Mouse (Mus musculus) brown adipose tissue, adult 24 weeks (tissue): ENCODE data around the gene Frzb. TPM values are rescaled to one million over a fixed set of nuclear protein-coding genes. Genes with fewer than 3 reads are reported as not detected.
"Not testable (repeated sequence)": the region's sequence is repeated elsewhere in the genome, so short reads cannot be mapped to it uniquely, and the experiment has no call there.

ENCODE experiments used
- H3K27ac ChIP-seq: fragments of 200-500 bp; replicated peaks from 2 replicates; pipeline ENCODE4 v1.5.1; 2012; ENCODE audit warnings: low read depth, mild to moderate bottlenecking, low read length
- H3K4me1 ChIP-seq: fragments of 200-500 bp; 2 replicates; pipeline ENCODE4 v1.6.1; 2012; ENCODE audit warnings: low read length, mixed read lengths; ENCODE audit not compliant: control insufficient read depth, insufficient read depth, insufficient read length
- H3K4me3 ChIP-seq: fragments of 200-500 bp; 2 replicates; pipeline ENCODE4 v1.5.1; 2012; ENCODE audit warnings: low read depth, mild to moderate bottlenecking, low read length, moderate library complexity; ENCODE audit not compliant: insufficient read depth
- polyA plus RNA-seq: library from polyadenylated mRNA; stranded (reverse); fragments of >200 nt; gene quantifications from 2 replicates; pipeline ENCODE4 v1.2.4, GENCODE M21; 2012; ENCODE audit not compliant: missing spikeins, insufficient read depth, insufficient read length

Gene Frzb
- not detected in 2 replicates for polyA plus RNA-seq

DNA sequence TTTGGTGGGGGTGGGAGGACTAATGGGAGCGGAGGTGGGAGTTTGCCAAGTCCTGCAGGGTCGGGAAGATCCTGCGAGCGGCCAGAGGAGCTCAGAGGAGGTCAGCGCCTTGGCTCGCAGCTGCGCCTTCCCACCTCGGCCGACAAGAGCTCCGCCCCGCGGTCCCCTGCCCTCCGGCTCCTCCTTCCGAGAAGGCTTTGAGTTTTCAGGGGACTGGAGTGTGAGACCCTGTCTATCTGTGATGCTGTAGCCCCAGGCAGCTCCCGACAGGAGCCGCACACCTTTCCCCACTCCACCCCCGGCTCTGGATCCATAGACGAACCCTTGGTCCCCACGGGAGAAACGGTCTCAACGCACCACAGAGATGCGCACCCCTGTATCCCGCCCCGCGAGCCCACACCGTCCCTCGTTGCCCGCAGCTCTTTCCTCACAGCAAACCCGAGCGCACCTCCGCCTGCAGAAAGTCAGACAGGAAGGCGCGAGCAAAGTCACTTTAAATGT, at the start of gene Frzb:
Gene Frzb, minus strand, starts transcription at position 335 of the 501 bp plus-strand sequence.
- Histone ChIP-seq H3K27ac (no peak within 1 kb of the TSS), H3K4me1 (peaks cover 3% of the 10 kb centered on the region; the same call in 1 of the 2 replicates), H3K4me3 (peak within 1 kb of the TSS; percentile 49)

DNA sequence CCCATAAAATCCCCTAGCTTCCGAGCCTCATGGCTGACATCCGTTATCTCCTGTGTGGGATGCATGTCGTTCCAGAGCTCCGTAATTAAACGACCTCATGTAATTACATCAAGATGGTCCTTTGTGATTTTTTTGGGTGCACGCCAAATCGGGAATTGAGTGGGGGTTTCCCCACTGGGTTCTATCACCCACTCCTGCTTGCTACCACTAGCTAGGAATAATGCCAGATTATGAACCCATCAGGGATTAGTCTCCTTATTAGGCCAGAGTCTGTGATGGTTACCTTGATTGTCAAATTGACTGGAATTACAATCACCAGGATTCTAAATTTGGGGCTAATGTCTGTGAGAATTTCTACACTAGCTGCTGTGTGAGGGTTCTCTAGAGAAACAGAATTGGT, 47.9 kb upstream of the Frzb start:
- H3K4me3 ChIP-seq, H3K27ac ChIP-seq: not testable (repeated sequence)

DNA sequence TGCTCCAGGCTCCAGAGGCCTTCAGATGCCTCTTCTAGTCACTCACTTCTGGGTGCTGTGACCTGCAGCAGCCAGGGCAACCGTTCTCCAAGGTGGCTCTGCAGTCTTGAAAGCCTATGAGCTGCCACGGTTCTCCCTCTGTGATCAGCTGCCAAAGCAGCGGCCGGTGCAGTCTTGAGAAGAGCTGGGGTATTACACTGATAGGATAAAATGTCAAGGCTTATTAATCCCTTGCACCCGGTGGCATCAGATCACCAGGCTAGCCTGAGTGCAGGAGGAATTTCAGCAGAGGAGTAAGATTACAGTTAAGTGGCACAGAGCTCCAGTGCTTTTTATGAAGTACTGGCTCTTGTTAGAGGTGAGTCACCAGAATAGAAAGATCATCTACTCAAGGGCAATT, 39.4 kb upstream of the Frzb start:
- Histone ChIP-seq H3K4me1 (no peaks in the 10 kb centered on the region), H3K4me3 (no peak overlapping the region), H3K27ac (no peak overlapping the region)

More for the DNA sequence above, 47.9 kb upstream of the Frzb start:
- H3K4me1 ChIP-seq: not testable (repeated sequence)

DNA sequence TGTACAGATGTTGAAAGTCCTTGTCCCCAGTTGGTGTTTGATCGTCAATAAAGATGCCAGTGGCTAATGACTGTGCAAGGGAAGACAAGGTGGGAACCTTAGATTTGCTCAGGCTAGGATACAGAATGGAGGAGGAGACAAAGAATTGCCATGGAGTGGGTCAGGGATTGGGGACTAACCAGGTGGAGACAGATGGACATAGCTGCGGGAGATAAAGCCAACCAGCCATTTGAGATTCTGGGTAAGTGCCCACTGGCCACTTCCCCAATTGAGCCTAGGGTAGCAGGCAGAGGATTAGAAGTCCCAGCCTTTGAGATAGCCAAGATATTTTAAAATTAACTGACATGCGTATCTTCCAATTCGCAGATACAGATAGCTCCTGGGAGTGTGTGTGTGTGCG, 37.5 kb upstream of the Frzb start:
- Histone ChIP-seq H3K4me1 (no peaks in the 10 kb centered on the region), H3K27ac (no peak overlapping the region), H3K4me3 (no peak overlapping the region)

DNA sequence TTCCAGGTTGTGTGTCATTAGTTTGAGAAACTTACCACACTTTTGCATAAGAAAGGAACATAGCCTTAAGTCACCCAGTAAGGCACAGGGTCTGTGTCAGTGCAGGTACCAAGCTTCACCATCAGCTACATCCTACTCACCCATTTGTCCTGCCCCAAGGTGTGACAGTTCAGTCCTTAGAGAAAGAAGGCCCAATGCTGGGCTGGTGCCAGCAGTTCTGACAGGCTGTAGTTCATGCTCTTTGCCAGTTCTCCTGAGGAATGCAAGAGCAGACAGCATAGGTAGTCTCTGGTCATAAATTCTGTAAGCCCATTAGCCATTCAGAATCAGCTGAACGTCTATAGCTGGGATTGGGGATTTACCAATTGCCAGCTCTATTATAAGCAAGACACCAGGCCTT, 28.4 kb upstream of the Frzb start:
- H3K4me1 ChIP-seq: no peaks in the 10 kb centered on the region
- H3K4me3 ChIP-seq: no peak overlapping the region
- no peak overlapping the region for H3K27ac ChIP-seq

DNA sequence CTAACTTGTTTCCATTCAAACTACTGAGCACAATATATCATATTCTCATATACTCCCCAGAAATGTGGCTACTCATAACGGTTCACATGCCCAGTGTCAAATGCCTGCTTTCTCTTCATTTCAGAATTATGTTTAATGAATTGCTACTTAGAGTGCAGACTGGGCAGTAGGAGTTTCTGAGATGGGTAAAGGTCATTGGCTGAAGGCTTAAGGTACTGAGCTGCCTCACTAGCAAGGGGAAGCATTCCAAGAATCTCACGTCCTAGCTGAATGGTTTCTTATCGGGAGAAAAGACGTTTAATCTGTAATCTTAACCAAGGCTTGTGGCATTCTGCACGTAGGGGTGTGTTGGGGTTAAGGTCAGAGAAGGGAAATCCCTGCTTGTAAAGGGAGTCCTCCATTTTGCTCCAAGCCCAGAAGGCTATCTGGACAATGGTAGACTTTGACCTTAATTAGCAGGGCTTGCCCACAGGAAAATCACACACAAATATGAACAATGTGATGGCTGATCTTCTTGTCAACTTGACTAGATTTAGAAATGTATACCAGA, 26.9 kb upstream of the Frzb start:
- H3K4me1 ChIP-seq: no peaks in the 10 kb centered on the region
- no peak overlapping the region for H3K27ac ChIP-seq
- no peak overlapping the region for H3K4me3 ChIP-seq

DNA sequence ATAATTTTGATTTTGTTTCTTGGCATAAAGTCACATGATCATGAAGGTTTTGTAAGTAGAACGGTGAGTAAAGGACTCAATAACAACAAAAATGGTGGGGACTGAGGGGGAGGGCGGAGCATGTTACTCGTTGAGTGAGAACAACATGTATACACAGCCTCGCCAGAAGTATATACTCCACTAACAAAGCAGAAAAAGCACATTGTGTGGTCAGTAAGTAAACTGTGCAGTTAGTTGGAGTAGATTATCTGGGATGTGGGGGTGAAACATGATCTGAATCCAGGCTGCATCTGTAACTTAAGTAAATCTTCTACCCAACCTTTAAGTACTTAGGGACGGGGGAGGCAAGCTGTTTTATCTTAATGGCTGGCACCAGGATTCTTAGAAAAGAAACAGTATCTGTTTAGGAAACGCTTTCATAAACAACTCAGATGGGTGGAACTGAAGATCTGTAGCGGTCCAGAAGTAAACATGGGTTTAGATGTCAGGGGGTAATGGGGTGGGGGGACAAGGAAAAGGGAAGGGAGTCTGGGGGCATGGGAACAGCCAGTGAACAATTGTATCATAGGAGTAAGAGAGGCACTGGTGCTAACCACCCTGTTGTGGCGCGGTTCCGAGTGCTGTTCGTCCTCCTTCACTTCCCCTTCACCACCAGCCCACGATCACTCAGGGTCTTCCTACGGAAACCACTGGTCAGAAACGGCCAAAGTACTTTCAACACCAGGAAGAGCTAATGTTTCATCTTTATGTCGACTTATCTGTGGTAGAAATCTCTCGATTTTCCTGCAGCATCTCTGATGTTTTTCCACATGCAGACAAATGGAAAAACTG, 18.8 kb upstream of the Frzb start:
- no peaks in the 10 kb centered on the region for H3K4me1 ChIP-seq
- no peak overlapping the region for H3K4me3 ChIP-seq
- H3K27ac ChIP-seq: no peak overlapping the region

DNA sequence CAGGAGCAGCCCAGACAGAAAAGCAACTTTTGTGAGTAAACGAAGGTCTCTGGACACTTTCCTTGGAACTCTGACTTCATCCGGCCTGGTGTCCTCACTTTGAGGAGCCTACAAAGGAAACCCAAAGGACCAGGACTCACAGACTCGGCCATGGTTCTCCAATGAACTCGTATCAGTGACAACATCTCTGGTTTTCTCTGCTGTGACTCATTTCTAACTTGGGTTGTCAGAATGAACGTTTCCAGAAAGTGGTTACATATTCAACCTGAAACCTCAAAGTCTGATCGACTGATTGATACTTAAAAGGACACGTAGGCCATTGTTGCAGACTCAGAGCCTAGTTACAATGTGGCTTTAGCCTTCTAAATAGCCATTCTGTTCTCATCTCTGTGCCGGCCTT, 14.4 kb upstream of the Frzb start:
- Histone ChIP-seq H3K4me1 (no peaks in the 10 kb centered on the region), H3K4me3 (no peak overlapping the region), H3K27ac (no peak overlapping the region)

DNA sequence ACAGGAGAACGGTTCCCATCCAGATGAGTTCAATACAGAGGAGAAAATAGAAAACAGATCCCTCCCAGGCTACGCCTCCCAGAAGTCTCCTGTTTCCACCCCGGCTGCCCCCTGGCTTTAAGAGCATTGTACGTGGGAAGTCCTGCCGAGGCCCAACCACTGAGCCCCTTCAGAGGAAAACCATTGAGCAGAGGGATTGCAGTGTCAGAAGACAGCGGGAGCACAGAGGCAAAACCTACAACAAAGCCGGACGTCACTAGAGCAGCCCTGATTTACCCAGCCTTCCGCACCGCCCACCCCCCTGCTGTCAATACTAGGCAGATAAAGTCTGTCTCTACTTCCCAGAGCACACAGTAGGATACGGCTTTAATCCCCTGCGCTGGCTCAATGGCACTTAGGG, 806 bp upstream of the Frzb start:
- Histone ChIP-seq H3K4me1 (peaks cover 3% of the 10 kb centered on the region; the same call in 1 of the 2 replicates), H3K4me3 (peak overlapping the region; percentile 49), H3K27ac (no peak overlapping the region)

DNA sequence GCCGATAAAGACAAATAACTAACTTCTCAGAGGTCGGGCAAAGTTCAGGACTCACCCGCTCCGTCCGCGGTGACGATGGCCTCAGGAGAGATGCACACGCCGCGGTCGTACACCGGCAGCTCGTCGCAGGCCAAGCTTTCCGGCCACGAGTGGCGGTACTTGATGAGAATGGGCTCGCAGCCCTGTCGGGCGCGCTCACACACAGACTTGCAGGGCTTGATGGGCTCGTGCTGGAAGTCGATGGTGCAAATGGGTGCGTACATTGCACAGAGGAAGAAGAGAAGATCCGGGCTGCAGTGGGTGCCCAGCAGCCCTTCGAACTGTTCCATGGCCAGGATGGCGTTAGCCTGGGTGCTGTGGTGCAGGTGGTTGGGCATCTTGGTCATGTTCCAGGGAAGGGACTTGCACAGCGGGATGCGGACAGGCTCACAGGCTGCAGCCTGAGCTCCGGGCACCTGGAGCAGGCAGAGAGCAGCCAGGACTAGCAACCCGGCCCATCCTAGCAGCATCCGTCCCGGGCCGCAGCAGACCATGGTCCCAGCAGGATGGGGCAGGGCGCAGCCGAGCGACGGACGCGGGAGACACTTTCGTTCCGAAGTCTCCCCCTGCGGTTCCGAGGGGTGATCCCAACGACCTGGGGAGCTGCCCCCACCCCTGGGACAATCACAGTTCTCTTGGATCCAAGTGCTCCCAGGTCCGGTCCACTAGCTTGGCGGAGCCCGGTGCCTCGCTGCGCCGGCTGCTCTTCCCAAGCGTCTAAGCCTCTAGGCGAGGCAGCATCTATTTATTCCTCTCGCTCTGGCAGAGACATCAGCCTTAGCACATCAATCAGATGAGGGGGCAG, 895 bp downstream of the Frzb start:
- Histone ChIP-seq H3K4me3 (peak overlapping the region; percentile 49), H3K27ac (no peak overlapping the region), H3K4me1 (peaks cover 3% of the 10 kb centered on the region; the same call in 1 of the 2 replicates)

DNA sequence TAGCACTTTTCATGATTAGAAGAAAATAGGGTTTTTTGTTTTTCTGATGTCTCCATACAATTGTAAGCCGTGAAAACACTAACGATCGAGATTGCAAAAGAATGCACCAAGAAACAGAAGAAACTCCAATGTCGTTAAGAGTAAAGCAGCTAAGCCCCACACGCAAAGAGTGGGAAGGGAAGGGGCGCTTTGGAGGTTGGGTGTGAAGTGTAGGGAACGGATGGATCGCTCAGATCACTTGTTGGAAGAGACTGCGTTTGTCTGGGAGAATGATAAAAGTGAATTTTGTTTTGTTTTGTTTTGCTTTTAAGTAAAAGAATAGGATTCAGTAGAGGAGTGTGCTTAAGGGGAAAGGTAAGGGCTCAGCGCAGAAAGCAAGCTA, 1.5 kb downstream of the Frzb start:
- Histone ChIP-seq H3K4me1 (peaks cover 3% of the 10 kb centered on the region; the same call in 1 of the 2 replicates), H3K4me3 (peak overlapping the region; percentile 49; the same call in 1 of the 2 replicates), H3K27ac (no peak overlapping the region)

DNA sequence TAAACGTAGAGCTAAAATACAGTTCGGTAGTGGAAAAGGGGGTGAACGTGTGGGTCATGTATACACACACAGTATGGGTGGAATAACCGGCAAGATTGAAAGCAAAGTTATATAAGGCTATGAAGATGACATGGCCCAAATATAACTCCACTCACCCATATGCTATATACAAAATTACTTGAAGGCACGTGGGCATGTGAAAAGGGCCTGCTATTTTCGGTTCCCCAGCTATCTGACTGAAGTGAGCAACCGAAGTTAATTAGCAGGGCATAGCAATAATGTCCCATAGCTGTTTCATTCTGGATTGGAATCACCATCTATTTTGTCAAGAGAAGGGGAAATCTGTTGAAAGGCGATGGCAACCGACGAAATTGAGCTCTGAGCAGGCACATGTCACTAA, 1.9 kb downstream of the Frzb start:
- no peak overlapping the region for H3K4me3 ChIP-seq
- no peak overlapping the region for H3K27ac ChIP-seq

DNA sequence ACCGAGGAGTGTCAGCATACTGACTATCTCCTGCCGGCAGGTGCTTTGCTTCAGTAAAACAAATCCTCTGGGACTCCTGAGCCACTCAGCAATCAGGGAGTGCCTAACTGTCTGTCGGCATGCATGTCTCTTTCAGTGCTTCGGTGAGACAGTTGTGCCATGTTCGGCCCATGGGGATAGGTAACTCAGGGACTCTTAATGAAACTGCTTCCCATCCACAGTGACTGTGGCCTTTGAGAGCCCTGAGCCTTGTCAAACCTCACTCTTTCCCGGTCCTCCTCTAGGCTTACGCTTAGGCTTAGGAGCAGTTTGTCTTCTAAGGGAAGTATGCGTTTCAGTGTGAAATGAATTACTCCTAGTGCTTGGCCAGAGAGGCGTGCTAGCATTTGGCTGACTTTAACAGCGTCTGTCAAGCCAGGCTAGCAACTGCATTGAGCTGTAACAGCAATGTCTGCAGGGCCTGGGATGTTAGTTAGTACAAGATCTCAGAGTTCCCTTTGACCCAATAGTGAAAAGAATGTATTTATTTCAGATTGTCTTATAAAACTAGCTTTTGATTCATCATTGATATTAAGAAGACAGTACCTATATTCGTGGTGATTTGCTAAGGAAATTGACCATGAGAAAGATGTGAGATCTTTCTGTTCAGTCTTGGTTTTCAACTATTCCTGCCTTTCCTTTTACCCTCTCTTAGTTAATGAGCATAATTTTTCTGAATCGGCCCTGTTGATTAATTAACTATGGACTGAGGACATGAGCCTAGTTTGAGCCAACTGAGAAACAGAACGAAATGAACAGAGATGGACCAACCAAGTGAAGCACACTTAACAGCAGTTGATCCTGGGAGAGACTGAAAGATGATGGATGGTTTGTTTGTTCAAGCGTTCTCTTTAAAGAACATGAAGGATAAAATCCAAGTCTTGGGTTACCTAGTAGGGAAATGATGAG, 2.7 kb downstream of the Frzb start:
- Histone ChIP-seq H3K4me1 (peaks cover 3% of the 10 kb centered on the region; the same call in 1 of the 2 replicates), H3K4me3 (no peak overlapping the region), H3K27ac (no peak overlapping the region)

More for the DNA sequence above, 1.9 kb downstream of the Frzb start:
- H3K4me1 ChIP-seq: peaks cover 3% of the 10 kb centered on the region; the same call in 1 of the 2 replicates

DNA sequence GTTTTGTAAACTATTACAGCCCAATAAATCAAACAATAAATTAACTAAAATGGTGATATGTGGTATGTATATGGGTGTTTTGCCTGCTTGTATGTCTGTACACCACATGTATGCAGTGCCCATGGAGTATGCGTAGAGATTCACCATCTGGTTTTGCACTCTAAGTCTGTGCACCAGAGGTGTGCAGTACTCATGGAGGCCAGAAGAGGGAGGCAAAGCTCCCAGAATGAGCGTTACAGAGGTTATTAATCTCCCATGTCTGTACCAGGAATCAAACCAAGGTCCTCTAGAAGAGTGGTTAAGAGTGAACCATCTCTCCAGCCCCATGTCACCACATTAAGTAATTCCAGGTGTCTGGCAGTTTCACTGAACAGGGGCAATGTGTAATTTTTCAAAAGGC, 3.5 kb downstream of the Frzb start:
- Histone ChIP-seq H3K4me1 (peaks cover 3% of the 10 kb centered on the region; the same call in 1 of the 2 replicates), H3K27ac (no peak overlapping the region), H3K4me3 (no peak overlapping the region)
